Mouse (Mus musculus): ENCODE measurements around the gene 4930444G20Rik. TPM values are rescaled to one million over a fixed set of nuclear protein-coding genes. Genes with fewer than 3 reads are reported as not detected.

4930444G20Rik gene
- polyA plus RNA-seq, 1 experiment from 2014 or later, result not detected

Other genes starting within 250 kb of the 4930444G20Rik start
- 15.0 and 18.1 TPM in 2 replicates for gene Sgk1, start 185.9 kb downstream of the 4930444G20Rik start, polyA plus RNA-seq (2016; fragmentation: Nextera tagmentation; extraction: Ambion mirVana)
- gene E030030I06Rik, start 81.2 kb upstream of the 4930444G20Rik start, polyA plus RNA-seq (2016; fragmentation: Nextera tagmentation; extraction: Ambion mirVana), result 21.4 and 28.9 TPM in 2 replicates
- 15.1 and 20.0 TPM in 2 replicates for gene Raet1e, start 90.5 kb upstream of the 4930444G20Rik start, polyA plus RNA-seq (2016; fragmentation: Nextera tagmentation; extraction: Ambion mirVana)
- gene H60b, start 90.5 kb upstream of the 4930444G20Rik start, polyA plus RNA-seq (2016; fragmentation: Nextera tagmentation; extraction: Ambion mirVana), result 1.6 and 1.9 TPM in 2 replicates

All from hindbrain, embryonic 10.5 days (tissue).